Mouse (Mus musculus) midbrain, embryonic 13.5 days (tissue): ENCODE data around the gene Epsti1. TPM values are rescaled to one million over a fixed set of nuclear protein-coding genes. Genes with fewer than 3 reads are reported as not detected.

Experiments
- ATAC-seq: fragments of 200-750 bp; cut with Nextera tagmentation; 2 replicates; pipeline ENCODE4 v1.8.0; 2017; ENCODE audit warnings: mild to moderate bottlenecking, moderate TSS enrichment, moderate library complexity
- H3K27ac ChIP-seq: fragments of 300-500 bp; sonication (generic); 2 replicates; pipeline ENCODE4 v1.5.1; 2015; ENCODE audit warnings: inconsistent platforms, mild to moderate bottlenecking, moderate library complexity
- H3K27me3 ChIP-seq: fragments of 300-500 bp; sonication (generic); 2 replicates; pipeline ENCODE4 v1.6.1; 2015; ENCODE audit warnings: mild to moderate bottlenecking, inconsistent platforms
- H3K36me3 ChIP-seq: fragments of 300-500 bp; sonication (generic); 2 replicates; pipeline ENCODE4 v1.6.1; 2015; ENCODE audit warnings: mild to moderate bottlenecking, inconsistent platforms
- H3K4me1 ChIP-seq: fragments of 300-500 bp; sonication (generic); replicated peaks from 2 replicates; pipeline ENCODE4 v1.6.1; 2015; ENCODE audit warnings: inconsistent platforms
- H3K4me2 ChIP-seq: fragments of 300-500 bp; sonication (generic); replicated peaks from 2 replicates; pipeline ENCODE4 v1.6.1; 2015; ENCODE audit warnings: moderate library complexity, mild to moderate bottlenecking, inconsistent platforms
- H3K4me3 ChIP-seq: fragments of 300-500 bp; sonication (generic); replicated peaks from 2 replicates; pipeline ENCODE4 v1.5.1; 2015; ENCODE audit warnings: mild to moderate bottlenecking, inconsistent platforms
- H3K9ac ChIP-seq: fragments of 300-500 bp; sonication (generic); replicated peaks from 2 replicates; pipeline ENCODE4 v1.6.1; 2015; ENCODE audit warnings: mild to moderate bottlenecking, inconsistent platforms
- H3K9me3 ChIP-seq: fragments of 300-500 bp; sonication (generic); 2 replicates; pipeline ENCODE4 v1.6.1; 2016; ENCODE audit warnings: mild to moderate bottlenecking, inconsistent platforms
- WGBS: fragments of 180-500 bp; shearing (Covaris S2); methylation state at CpG from one replicate; pipeline ENCODE4 v1.1.7; 2015; 5-methylcytosine and 5-hydroxymethylcytosine counted together
- polyA plus RNA-seq: library from polyadenylated mRNA; unstranded; fragments of >200 nt; fragmentation: Nextera tagmentation; extraction: Ambion mirVana; gene quantifications from 2 replicates; pipeline ENCODE4 v1.2.1, GENCODE M21; 2015

Epsti1 gene
- polyA plus RNA-seq, 1 experiment from 2014 or later = 0.17 TPM

GRCm38 (mm10) chr14:77971355-77971754 lies 67.3 kb downstream of the Epsti1 start:
- H3K4me2 ChIP-seq = no peak overlapping the region
- H3K9ac ChIP-seq = no peak overlapping the region
- no peaks in the 10 kb centered on the region for H3K36me3 ChIP-seq
- no peak overlapping the region for H3K4me3 ChIP-seq
- H3K4me1 ChIP-seq = no peaks in the 10 kb centered on the region
- H3K9me3 ChIP-seq = no peaks in the 10 kb centered on the region
- 93% methylated on average over 4 of the region's 4 CpGs for WGBS
- H3K27ac ChIP-seq = no peak overlapping the region
- no peak for ATAC-seq
- no peaks in the 10 kb centered on the region for H3K27me3 ChIP-seq

DNA sequence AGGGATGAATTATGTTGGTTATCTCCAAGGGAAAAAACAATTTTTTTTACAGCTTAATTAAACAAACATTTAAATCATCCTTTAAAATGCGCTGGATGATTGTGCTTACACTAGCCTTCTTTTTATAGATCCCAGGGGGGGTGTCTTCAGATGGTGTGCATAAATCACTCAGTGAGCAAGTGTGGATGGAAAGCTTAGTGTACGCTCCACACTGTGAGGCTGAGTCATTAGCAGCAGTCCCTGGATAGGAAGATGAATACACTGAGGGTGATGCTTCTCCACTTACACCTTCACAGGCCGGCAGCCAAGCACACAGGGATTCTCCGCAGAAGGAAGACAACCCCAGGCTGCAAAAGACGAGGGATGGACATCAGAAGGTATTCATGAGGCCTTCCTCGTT lies 70.2 kb downstream of the Epsti1 start:
- Histone ChIP-seq H3K4me3 (no peak overlapping the region), H3K4me2 (no peak overlapping the region), H3K9ac (no peak overlapping the region), H3K27me3 (no peaks in the 10 kb centered on the region), H3K27ac (no peak overlapping the region), H3K36me3 (no peaks in the 10 kb centered on the region), H3K4me1 (no peaks in the 10 kb centered on the region), H3K9me3 (no peaks in the 10 kb centered on the region)
- ATAC-seq = no peak
- WGBS = 72% methylated on average over 6 of the region's 6 CpGs

DNA sequence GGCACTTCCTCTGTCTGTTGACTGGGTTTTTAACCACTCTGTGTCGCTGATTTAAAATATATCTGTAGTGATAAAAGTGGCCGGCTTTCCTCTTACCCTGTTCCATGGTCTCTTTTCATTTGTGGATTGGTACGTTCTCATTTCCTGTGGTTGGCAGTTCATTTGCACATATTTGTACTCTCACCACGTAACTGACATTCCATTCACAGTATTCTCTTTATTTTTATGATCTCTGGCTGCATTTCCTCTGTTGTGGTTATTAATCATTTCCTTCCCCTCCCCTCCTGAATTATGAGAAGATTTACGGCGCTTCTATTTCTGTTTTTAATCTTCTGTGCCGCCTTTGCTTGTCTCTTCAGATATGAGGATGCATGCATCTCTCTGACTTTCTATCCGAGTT lies 71.7 kb downstream of the Epsti1 start:
- WGBS = 90% methylated on average over 8 of the region's 8 CpGs
- Histone ChIP-seq H3K27ac (no peak overlapping the region), H3K4me1 (no peaks in the 10 kb centered on the region), H3K9me3 (no peaks in the 10 kb centered on the region), H3K9ac (no peak overlapping the region), H3K4me2 (no peak overlapping the region), H3K36me3 (no peaks in the 10 kb centered on the region), H3K4me3 (no peak overlapping the region), H3K27me3 (no peaks in the 10 kb centered on the region)
- ATAC-seq = no peak

DNA sequence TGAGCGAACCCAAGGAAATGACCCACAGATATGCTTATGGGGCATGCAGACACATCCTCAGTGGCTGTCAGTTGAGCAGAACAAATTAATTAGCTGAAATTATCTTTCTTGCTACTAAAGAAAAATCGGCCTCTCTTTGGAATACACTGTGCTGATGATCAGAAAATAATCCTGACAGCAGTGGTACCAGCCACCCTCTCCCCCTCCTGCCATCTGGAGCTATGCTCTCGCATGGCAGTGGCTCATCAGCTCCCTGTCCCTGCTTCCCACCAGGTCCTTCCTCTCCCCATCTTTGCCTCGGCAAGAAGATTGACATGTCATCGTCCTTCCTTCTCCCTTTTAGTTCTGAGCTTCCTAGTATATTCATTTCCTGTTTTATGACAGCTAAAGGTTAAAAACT lies 77.5 kb downstream of the Epsti1 start:
- Histone ChIP-seq H3K36me3 (no peaks in the 10 kb centered on the region), H3K9ac (no peak overlapping the region), H3K9me3 (no peaks in the 10 kb centered on the region), H3K27me3 (no peaks in the 10 kb centered on the region), H3K4me3 (no peak overlapping the region), H3K4me1 (no peaks in the 10 kb centered on the region), H3K4me2 (no peak overlapping the region), H3K27ac (no peak overlapping the region)
- no peak for ATAC-seq
- 75% methylated on average over 5 of the region's 5 CpGs for WGBS

DNA sequence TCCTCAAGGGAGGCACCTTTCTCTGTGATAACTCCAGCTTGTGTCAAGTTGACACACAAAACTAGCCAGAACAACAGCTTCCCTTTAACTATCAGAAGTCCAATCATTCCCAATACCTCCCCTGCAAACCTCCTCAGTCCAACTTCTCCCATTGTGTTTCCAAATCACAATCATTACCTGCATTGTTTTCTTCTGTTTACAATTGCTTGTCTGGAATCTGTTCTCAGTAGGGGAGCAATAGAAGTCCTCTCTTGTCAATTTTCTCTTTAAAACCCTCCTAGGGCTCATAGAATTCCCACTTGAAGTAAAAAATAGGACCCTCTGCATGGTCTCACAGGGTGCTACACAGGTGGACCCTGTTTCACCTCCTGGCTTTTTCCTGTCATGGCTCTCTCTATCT lies 93.7 kb downstream of the Epsti1 start:
- ATAC-seq = no peak
- Histone ChIP-seq H3K27me3 (no peaks in the 10 kb centered on the region), H3K27ac (no peak overlapping the region), H3K4me1 (no peaks in the 10 kb centered on the region), H3K9me3 (no peaks in the 10 kb centered on the region), H3K4me2 (no peak overlapping the region), H3K9ac (no peak overlapping the region), H3K36me3 (no peaks in the 10 kb centered on the region), H3K4me3 (no peak overlapping the region)

DNA sequence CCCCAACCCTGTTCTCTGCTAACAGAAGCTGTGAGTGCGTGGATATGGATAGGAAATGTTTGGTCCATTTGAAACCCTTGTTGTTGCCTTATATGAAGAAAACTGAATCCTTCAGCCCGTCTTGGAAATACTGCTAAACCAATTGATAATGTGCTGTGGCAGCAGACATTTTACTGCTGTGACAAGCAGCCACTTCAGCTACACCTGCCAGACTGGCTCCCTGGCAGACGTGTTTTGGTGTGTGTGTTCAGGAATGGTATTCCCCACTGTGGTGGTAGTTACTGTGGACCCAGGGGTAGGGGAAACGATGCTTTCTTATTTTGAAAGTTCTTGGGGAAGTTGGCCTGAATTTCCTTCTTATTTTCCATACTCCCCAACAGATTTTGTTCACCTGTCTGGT lies 100.4 kb downstream of the Epsti1 start:
- H3K4me1 ChIP-seq = peaks cover 3% of the 10 kb centered on the region; the same call in 1 of the 2 replicates
- no peak overlapping the region for H3K9ac ChIP-seq
- H3K4me3 ChIP-seq = no peak overlapping the region
- WGBS = 88% methylated on average over 4 of the region's 4 CpGs
- no peaks in the 10 kb centered on the region for H3K36me3 ChIP-seq
- H3K27me3 ChIP-seq = no peaks in the 10 kb centered on the region
- no peak overlapping the region for H3K27ac ChIP-seq
- H3K4me2 ChIP-seq = no peak overlapping the region
- ATAC-seq = no peak
- no peaks in the 10 kb centered on the region for H3K9me3 ChIP-seq

GRCm38 (mm10) chr14:78008019-78008418 lies 104.0 kb downstream of the Epsti1 start:
- ATAC-seq = no peak
- Histone ChIP-seq H3K4me1 (peaks cover 3% of the 10 kb centered on the region; the same call in 1 of the 2 replicates), H3K9me3 (no peaks in the 10 kb centered on the region), H3K4me2 (no peak overlapping the region), H3K36me3 (no peaks in the 10 kb centered on the region), H3K9ac (no peak overlapping the region), H3K27me3 (peaks cover 22% of the 10 kb centered on the region; the same call in 1 of the 2 replicates), H3K27ac (no peak overlapping the region), H3K4me3 (no peak overlapping the region)
- 12% methylated on average over 6 of the region's 6 CpGs for WGBS

DNA sequence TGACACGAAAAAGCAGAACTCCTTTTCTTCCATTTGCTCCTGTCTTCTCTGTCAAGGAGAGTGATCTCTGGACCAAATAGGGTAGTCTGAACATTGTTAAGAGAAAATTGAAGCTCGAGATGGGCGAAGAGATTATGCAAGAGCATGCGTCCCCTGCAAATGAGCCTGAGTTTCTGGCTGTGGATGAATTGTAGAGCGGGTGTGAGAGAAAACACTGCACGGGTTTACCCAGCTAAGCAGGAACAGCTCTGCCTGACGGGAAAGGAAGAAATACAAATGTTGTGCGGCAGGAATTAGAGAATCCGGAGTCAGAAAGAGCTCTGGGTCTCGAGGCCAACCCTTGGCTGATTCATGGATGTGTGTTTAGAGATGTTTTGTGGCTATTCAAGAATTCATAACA lies 107.8 kb downstream of the Epsti1 start:
- Histone ChIP-seq H3K27me3 (peaks cover 34% of the 10 kb centered on the region), H3K27ac (peak overlapping the region; percentile 6; the same call in 1 of the 2 replicates), H3K4me1 (peaks cover 11% of the 10 kb centered on the region; the same call in 1 of the 2 replicates), H3K4me3 (no peak overlapping the region), H3K4me2 (no peak overlapping the region), H3K9me3 (no peaks in the 10 kb centered on the region), H3K9ac (no peak overlapping the region), H3K36me3 (no peaks in the 10 kb centered on the region)
- ATAC-seq = no peak
- WGBS = 63% methylated on average over 10 of the region's 10 CpGs

DNA sequence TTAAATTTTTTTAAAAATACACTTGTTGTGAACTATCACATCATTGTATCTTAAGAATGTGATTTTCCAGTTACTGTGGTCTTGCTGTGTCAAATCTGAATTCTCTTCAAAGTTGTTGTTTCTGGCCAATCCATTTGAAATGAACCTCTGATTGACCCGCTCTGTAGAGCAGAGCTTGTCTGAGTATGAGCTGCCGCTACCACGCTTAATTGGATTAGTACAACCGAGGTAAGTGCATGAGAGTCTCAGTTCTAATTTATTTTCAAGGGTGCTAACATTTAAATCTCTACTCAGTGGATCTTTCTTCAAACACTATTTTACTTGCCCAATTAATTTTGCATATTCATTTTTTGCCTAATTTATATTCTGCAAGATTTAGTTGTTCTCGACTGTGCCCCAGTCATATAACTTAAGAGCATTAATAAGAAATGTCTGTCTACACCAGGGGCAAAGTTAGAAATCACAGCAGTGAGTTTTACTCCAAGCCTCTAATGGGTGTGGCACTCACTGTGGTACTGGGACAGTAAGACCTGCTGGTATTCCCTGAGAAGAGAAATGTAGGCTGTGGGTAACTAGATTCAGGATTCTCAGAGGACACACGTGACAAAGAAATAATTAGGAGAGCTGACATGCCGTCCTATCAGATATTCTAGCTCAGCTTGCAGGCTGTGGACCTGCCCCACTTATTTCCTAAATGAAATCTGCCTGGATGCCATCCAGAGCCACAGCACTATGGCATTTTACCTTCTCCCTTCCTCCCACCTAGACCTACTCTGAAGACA lies 111.7 kb downstream of the Epsti1 start:
- 23% methylated on average over 7 of the region's 7 CpGs for WGBS
- peaks cover 52% of the 10 kb centered on the region for H3K27me3 ChIP-seq
- H3K9ac ChIP-seq = no peak overlapping the region
- ATAC-seq = peak; percentile 65
- no peak overlapping the region for H3K4me2 ChIP-seq
- H3K4me3 ChIP-seq = no peak overlapping the region
- no peak overlapping the region for H3K27ac ChIP-seq
- H3K36me3 ChIP-seq = no peaks in the 10 kb centered on the region
- peaks cover 20% of the 10 kb centered on the region for H3K4me1 ChIP-seq
- peaks cover 3% of the 10 kb centered on the region; the same call in 1 of the 2 replicates for H3K9me3 ChIP-seq

DNA sequence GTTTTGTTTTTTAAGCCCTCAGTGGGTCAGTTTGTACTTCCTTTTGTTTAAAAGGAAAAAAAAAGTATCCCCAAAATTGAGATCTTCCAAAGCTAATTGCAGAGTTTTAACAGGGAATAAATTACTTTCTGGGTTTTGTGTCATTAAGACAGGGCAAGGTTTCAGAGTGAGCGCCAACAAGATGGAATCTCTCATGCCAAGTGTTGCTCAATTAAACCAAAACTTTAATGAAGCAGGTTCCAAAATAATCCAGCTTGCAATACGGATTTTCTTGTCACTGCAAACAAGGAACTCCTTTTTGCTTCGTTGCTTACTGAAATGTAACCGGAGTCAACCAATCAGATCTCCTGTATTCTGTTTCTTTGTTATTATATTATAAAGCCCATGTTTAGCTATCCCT lies 112.4 kb downstream of the Epsti1 start:
- Histone ChIP-seq H3K9ac (no peak overlapping the region), H3K27ac (no peak overlapping the region), H3K9me3 (peaks cover 3% of the 10 kb centered on the region; the same call in 1 of the 2 replicates), H3K27me3 (peaks cover 51% of the 10 kb centered on the region), H3K4me1 (peaks cover 20% of the 10 kb centered on the region), H3K36me3 (no peaks in the 10 kb centered on the region), H3K4me3 (no peak overlapping the region), H3K4me2 (no peak overlapping the region)
- no peak for ATAC-seq
- WGBS = 65% methylated on average over 4 of the region's 4 CpGs

DNA sequence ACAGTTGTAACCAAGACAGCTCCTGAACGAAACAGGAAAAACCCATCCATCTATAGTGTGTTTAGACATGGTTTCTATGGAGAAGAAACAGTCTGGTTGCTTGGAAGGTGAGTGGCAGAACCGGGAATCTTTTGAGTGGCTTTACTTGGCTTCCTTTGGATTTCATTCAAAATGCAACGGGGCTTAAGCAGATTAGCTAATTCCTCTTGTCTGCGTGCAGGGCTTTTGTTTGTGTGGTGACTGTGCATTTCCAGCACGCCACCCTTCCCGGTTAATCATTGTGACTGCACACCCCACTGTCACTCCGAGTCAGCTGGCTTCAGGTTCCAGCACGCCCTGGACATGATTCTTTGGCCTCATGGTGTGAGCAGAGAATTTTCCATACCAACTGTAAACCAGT lies 115.9 kb downstream of the Epsti1 start:
- H3K4me1 ChIP-seq = peaks cover 20% of the 10 kb centered on the region
- H3K27ac ChIP-seq = no peak overlapping the region
- H3K9ac ChIP-seq = no peak overlapping the region
- peak; percentile 77 for ATAC-seq
- H3K4me2 ChIP-seq = no peak overlapping the region
- no peaks in the 10 kb centered on the region for H3K36me3 ChIP-seq
- WGBS = 9% methylated on average over 8 of the region's 8 CpGs
- no peak overlapping the region for H3K4me3 ChIP-seq
- peaks cover 3% of the 10 kb centered on the region; the same call in 1 of the 2 replicates for H3K9me3 ChIP-seq
- H3K27me3 ChIP-seq = peaks cover 54% of the 10 kb centered on the region

DNA sequence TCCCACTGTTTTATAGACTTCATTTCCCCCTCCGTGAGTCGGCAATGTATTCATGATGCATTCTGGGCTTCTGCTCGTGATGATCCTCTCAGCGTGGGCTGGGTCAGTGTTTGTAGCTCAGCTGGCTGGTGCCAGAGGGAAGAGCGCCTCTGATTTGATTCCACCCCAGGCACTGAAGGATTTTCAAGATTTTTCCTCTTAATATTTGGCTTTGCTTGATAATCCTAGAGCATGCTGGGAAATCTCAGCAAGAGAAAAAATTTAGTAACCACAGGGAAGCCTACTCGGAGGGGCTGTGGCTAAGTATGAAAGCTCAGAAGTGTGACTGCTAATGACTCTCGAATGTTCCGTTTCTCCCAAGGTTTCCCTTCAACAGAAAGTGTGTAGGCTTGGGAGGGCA lies 134.8 kb downstream of the Epsti1 start:
- Histone ChIP-seq H3K4me2 (no peak overlapping the region), H3K4me3 (no peak overlapping the region), H3K9me3 (no peaks in the 10 kb centered on the region), H3K27me3 (no peaks in the 10 kb centered on the region), H3K27ac (no peak overlapping the region), H3K9ac (no peak overlapping the region), H3K36me3 (no peaks in the 10 kb centered on the region), H3K4me1 (no peaks in the 10 kb centered on the region)
- 65% methylated on average over 8 of the region's 8 CpGs for WGBS
- ATAC-seq = 0 out of 2 replicates have a peak, but pooled peaks have one; percentile 37

GRCm38 (mm10) chr14:78040643-78041042 lies 136.6 kb downstream of the Epsti1 start:
- ATAC-seq = no peak
- Histone ChIP-seq H3K4me1 (no peaks in the 10 kb centered on the region), H3K9ac (no peak overlapping the region), H3K9me3 (no peaks in the 10 kb centered on the region), H3K4me2 (no peak overlapping the region), H3K36me3 (no peaks in the 10 kb centered on the region), H3K27me3 (no peaks in the 10 kb centered on the region), H3K4me3 (no peak overlapping the region), H3K27ac (no peak overlapping the region)
- WGBS = 87% methylated on average over 6 of the region's 6 CpGs
